Mouse (Mus musculus) erythroblast, embryonic 14.5 days (primary cell): ENCODE data around the gene Stk11.

Source experiments
- GATA1 ChIP-seq: IDR thresholded peaks from 2 replicates; pipeline ENCODE4 v1.6.1; 2012; ENCODE audit warnings: low read length, inconsistent platforms, mixed read lengths
- TAL1 ChIP-seq: IDR thresholded peaks from 3 replicates; pipeline ENCODE4 v1.6.1; 2012; ENCODE audit warnings: low read length, inconsistent platforms, mixed read lengths

GRCm38 (mm10) chr10:80139439-80139775 is 23.8 kb downstream of the Stk11 start:
- TF ChIP-seq TAL1 = no peak
- TF ChIP-seq GATA1 = no peak
